Mouse (Mus musculus) limb, embryonic 11.5 days (tissue): ENCODE measurements around the gene Gstt2. TPM values are rescaled to one million over a fixed set of nuclear protein-coding genes. Genes with fewer than 3 reads are reported as not detected.

Experiments
- ATAC-seq: fragments of 200-750 bp; cut with Nextera tagmentation; 2 replicates; pipeline ENCODE4 v1.8.0; 2017; ENCODE audit warnings: low read depth; ENCODE audit not compliant: insufficient number of reproducible peaks, low FRiP score, low TSS enrichment
- DNase-seq: peaks from one replicate; pipeline ENCODE4 v3.0.0-alpha.2; 2015; ENCODE audit warnings: low spot score
- H3K27ac ChIP-seq: fragments of 300-500 bp; sonication (generic); replicated peaks from 2 replicates; pipeline ENCODE4 v1.5.1; 2014; ENCODE audit warnings: low read depth, mild to moderate bottlenecking, low read length
- H3K27me3 ChIP-seq: fragments of 300-500 bp; sonication (generic); 2 replicates; pipeline ENCODE4 v1.6.1; 2014; ENCODE audit warnings: mild to moderate bottlenecking, low read length, mixed read lengths; ENCODE audit not compliant: control insufficient read depth, insufficient read depth
- H3K36me3 ChIP-seq: fragments of 300-500 bp; sonication (generic); 2 replicates; pipeline ENCODE4 v1.6.1; 2014; ENCODE audit warnings: mild to moderate bottlenecking, low read length, moderate library complexity, mixed read lengths; ENCODE audit not compliant: control insufficient read depth, insufficient read depth
- H3K4me1 ChIP-seq: fragments of 300-500 bp; sonication (generic); 2 replicates; pipeline ENCODE4 v1.6.1; 2014; ENCODE audit warnings: low read length, mixed read lengths; ENCODE audit not compliant: control insufficient read depth, insufficient read depth
- H3K4me2 ChIP-seq: fragments of 300-500 bp; sonication (generic); 2 replicates; pipeline ENCODE4 v1.6.1; 2014; ENCODE audit warnings: low read depth, mild to moderate bottlenecking, moderate library complexity; ENCODE audit not compliant: severe bottlenecking
- H3K4me3 ChIP-seq: fragments of 300-500 bp; sonication (generic); 2 replicates; pipeline ENCODE4 v1.5.1; 2014; ENCODE audit warnings: low read depth, low read length
- H3K9ac ChIP-seq: fragments of 300-500 bp; sonication (generic); 2 replicates; pipeline ENCODE4 v1.6.1; 2014; ENCODE audit warnings: mild to moderate bottlenecking, low read length
- H3K9me3 ChIP-seq: fragments of 300-500 bp; sonication (generic); 2 replicates; pipeline ENCODE4 v1.6.1; 2016; ENCODE audit warnings: low read length; ENCODE audit not compliant: control insufficient read depth
- WGBS: fragments of 180-500 bp; shearing (Covaris S2); extraction: QIAGEN DNeasy Blood & Tissue Kit; methylation state at CpG from one replicate; pipeline ENCODE4 v1.1.7; 2014; 5-methylcytosine and 5-hydroxymethylcytosine counted together
- polyA plus RNA-seq: library from polyadenylated mRNA; unstranded; fragments of >200 nt; fragmentation: Nextera tagmentation; extraction: Ambion mirVana; gene quantifications from 2 replicates; pipeline ENCODE4 v1.2.1, GENCODE M21; 2014

Gstt2 gene
- polyA plus RNA-seq, 1 experiment from 2014 or later: 9.5 TPM

GRCm38 (mm10) chr10:75828500-75828931, 8.7 kb downstream of the Gstt2 start:
- no peak overlapping the region for H3K4me3 ChIP-seq

GRCm38 (mm10) chr10:75827668-75828360, 9.4 kb downstream of the Gstt2 start:
- Histone ChIP-seq H3K4me2 (no peak overlapping the region), H3K27ac (no peak overlapping the region), H3K36me3 (no peaks in the 10 kb centered on the region), H3K9ac (no peak overlapping the region), H3K4me3 (no peak overlapping the region), H3K27me3 (no peaks in the 10 kb centered on the region), H3K4me1 (no peaks in the 10 kb centered on the region), H3K9me3 (no peaks in the 10 kb centered on the region)
- no peak for ATAC-seq
- 91% methylated on average over 4 of the region's 4 CpGs for WGBS
- DNase-seq: no peak

More at GRCm38 (mm10) chr10:75828500-75828931, 8.7 kb downstream of the Gstt2 start:
- no peak overlapping the region for H3K9ac ChIP-seq
- ATAC-seq (no peak), DNase-seq (no peak)
- no peak overlapping the region for H3K4me2 ChIP-seq
- no peaks in the 10 kb centered on the region for H3K9me3 ChIP-seq
- H3K36me3 ChIP-seq: no peaks in the 10 kb centered on the region
- H3K4me1 ChIP-seq: no peaks in the 10 kb centered on the region
- no peaks in the 10 kb centered on the region for H3K27me3 ChIP-seq
- H3K27ac ChIP-seq: no peak overlapping the region

- H3K9ac ChIP-seq: no peak overlapping the region
- no peak overlapping the region for H3K4me3 ChIP-seq
- no peaks in the 10 kb centered on the region for H3K36me3 ChIP-seq
- H3K4me2 ChIP-seq: no peak overlapping the region
- 91% methylated on average over 4 of the region's 4 CpGs for WGBS
- H3K9me3 ChIP-seq: no peaks in the 10 kb centered on the region
- DNase-seq (no peak), ATAC-seq (no peak)
- no peak overlapping the region for H3K27ac ChIP-seq
- no peaks in the 10 kb centered on the region for H3K4me1 ChIP-seq
- H3K27me3 ChIP-seq: no peaks in the 10 kb centered on the region
Observed at GRCm38 (mm10) chr10:75824530-75824929, 12.7 kb downstream of the Gstt2 start.

- no peaks in the 10 kb centered on the region for H3K9me3 ChIP-seq
- no peak overlapping the region for H3K4me3 ChIP-seq
- no peaks in the 10 kb centered on the region for H3K27me3 ChIP-seq
- ATAC-seq: no peak
- no peaks in the 10 kb centered on the region for H3K36me3 ChIP-seq
- no peak overlapping the region for H3K27ac ChIP-seq
- no peak overlapping the region for H3K9ac ChIP-seq
- H3K4me2 ChIP-seq: no peak overlapping the region
- WGBS: 84% methylated on average over 1 of the region's 1 CpGs
- no peaks in the 10 kb centered on the region for H3K4me1 ChIP-seq
- DNase-seq: no peak
Observed at GRCm38 (mm10) chr10:75823782-75824181, 13.4 kb downstream of the Gstt2 start.

GRCm38 (mm10) chr10:75822443-75822842, 14.8 kb downstream of the Gstt2 start, which contains the start of gene Gstt4:
Gstt4 (minus strand) TSS chr10:75822543.
- H3K27ac ChIP-seq: no peak within 1 kb of the TSS
- H3K4me2 ChIP-seq: no peak within 1 kb of the TSS
- DNase-seq (no peak), ATAC-seq (no peak)
- no peaks in the 10 kb centered on the region for H3K4me1 ChIP-seq
- 93% methylated on average over 2 of the region's 2 CpGs for WGBS
- no peak within 1 kb of the TSS for H3K9ac ChIP-seq
- H3K9me3 ChIP-seq: no peaks in the 10 kb centered on the region
- no peaks in the 10 kb centered on the region for H3K36me3 ChIP-seq
- H3K4me3 ChIP-seq: no peak within 1 kb of the TSS
- H3K27me3 ChIP-seq: no peaks in the 10 kb centered on the region

- no peak overlapping the region for H3K9ac ChIP-seq
- no peak overlapping the region for H3K27ac ChIP-seq
- no peak overlapping the region for H3K4me2 ChIP-seq
- H3K4me3 ChIP-seq: no peak overlapping the region
- H3K4me1 ChIP-seq: no peaks in the 10 kb centered on the region
- no peaks in the 10 kb centered on the region for H3K36me3 ChIP-seq
- DNase-seq (no peak), ATAC-seq (no peak)
- 94% methylated on average over 5 of the region's 5 CpGs for WGBS
- H3K27me3 ChIP-seq: no peaks in the 10 kb centered on the region
- no peaks in the 10 kb centered on the region for H3K9me3 ChIP-seq
Observed at GRCm38 (mm10) chr10:75819882-75820281, 17.3 kb downstream of the Gstt2 start.

- ATAC-seq (no peak), DNase-seq (no peak)
- Histone ChIP-seq H3K27ac (no peak overlapping the region), H3K4me2 (no peak overlapping the region), H3K36me3 (no peaks in the 10 kb centered on the region), H3K4me1 (no peaks in the 10 kb centered on the region), H3K9ac (no peak overlapping the region), H3K4me3 (no peak overlapping the region), H3K27me3 (no peaks in the 10 kb centered on the region), H3K9me3 (no peaks in the 10 kb centered on the region)
- WGBS: 63% methylated on average over 10 of the region's 10 CpGs
Observed at GRCm38 (mm10) chr10:75818641-75819040, 18.6 kb downstream of the Gstt2 start.

- 78% methylated on average over 2 of the region's 2 CpGs for WGBS
Observed at GRCm38 (mm10) chr10:75804217-75804616, 33.0 kb downstream of the Gstt2 start.

More at GRCm38 (mm10) chr10:75804217-75804616, 33.0 kb downstream of the Gstt2 start:
- H3K27me3 ChIP-seq: no peaks in the 10 kb centered on the region
- H3K4me2 ChIP-seq: no peak overlapping the region
- no peak overlapping the region for H3K4me3 ChIP-seq
- DNase-seq: no peak
- no peaks in the 10 kb centered on the region for H3K36me3 ChIP-seq
- H3K9me3 ChIP-seq: no peaks in the 10 kb centered on the region
- no peak overlapping the region for H3K27ac ChIP-seq
- ATAC-seq: no peak
- H3K9ac ChIP-seq: no peak overlapping the region
- no peaks in the 10 kb centered on the region for H3K4me1 ChIP-seq
